In the genomic region with DNA sequence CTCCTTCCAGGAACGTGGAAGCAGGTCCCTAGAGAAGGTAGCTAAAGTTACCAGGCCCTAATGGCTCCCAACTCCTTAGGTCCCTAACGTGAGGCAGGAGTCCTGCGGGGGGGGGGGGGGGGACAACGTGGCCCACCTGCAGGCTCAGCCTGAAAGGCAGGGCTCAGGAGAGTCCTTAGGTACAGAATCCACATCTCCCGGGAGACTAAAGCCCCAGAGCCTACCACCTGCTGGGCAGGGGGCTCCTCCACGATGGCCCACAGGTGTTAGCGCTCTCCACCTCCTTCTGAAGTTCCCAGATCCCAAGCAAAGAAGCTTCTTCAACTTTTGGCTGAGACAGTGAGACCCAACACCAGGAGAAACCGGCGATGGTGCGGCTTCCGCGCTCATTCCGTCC, we compare ENCODE assay signal across 8 mouse cellular contexts. TPM values are rescaled to one million over a fixed set of nuclear protein-coding genes. Genes with fewer than 3 reads are reported as not detected.
DNase-seq lines count a peak whose midpoint lies in the region; ATAC-seq and TF ChIP-seq lines count a peak whose summit lies in the region.

No protein-coding gene starts in this region.

- no peaks in the 10 kb centered on the region for H3K9me3 ChIP-seq in lung, embryonic 14.5 days (ENCODE audit: low read depth, low read length)
- H3K9me3 ChIP-seq in forebrain, embryonic 10.5 days: no peaks in the 10 kb centered on the region
- H3K9me3 ChIP-seq in limb, embryonic 12.5 days: no peaks in the 10 kb centered on the region

- under 1% methylated on average over 13 of the region's 13 CpGs for WGBS in lung, embryonic 14.5 days
- under 1% methylated on average over 13 of the region's 13 CpGs for WGBS in forebrain, embryonic 10.5 days
- WGBS in limb, embryonic 12.5 days: 3% methylated on average over 12 of the region's 13 CpGs
- 22% methylated on average over 13 of the region's 13 CpGs for WGBS in olfactory bulb, adult 2 months

- H3K4me1 ChIP-seq in lung, embryonic 14.5 days (ENCODE audit: insufficient read depth): peaks cover 43% of the 10 kb centered on the region
- peaks cover 75% of the 10 kb centered on the region for H3K4me1 ChIP-seq in forebrain, embryonic 10.5 days
- H3K4me1 ChIP-seq in limb, embryonic 12.5 days (replicated peaks): peaks cover 47% of the 10 kb centered on the region
- peaks cover 28% of the 10 kb centered on the region for H3K4me1 ChIP-seq in olfactory bulb, adult 2 months (ENCODE audit: control insufficient read depth, insufficient read depth, low read length)

- H3K27ac ChIP-seq in lung, embryonic 14.5 days (ENCODE audit: low read depth): peak overlapping the region; percentile 78
- peak overlapping the region; percentile 84 for H3K27ac ChIP-seq in forebrain, embryonic 10.5 days
- H3K27ac ChIP-seq in limb, embryonic 12.5 days: no peak overlapping the region
- H3K27ac ChIP-seq in olfactory bulb, adult 2 months (ENCODE audit: insufficient read depth, low read depth, low read length): no peak overlapping the region

- H3K36me3 ChIP-seq in lung, embryonic 14.5 days (ENCODE audit: insufficient read depth): no peaks in the 10 kb centered on the region
- peaks cover 4% of the 10 kb centered on the region; the same call in 1 of the 2 replicates for H3K36me3 ChIP-seq in forebrain, embryonic 10.5 days (replicated peaks)
- no peaks in the 10 kb centered on the region for H3K36me3 ChIP-seq in limb, embryonic 12.5 days

- peaks cover 25% of the 10 kb centered on the region for H3K27me3 ChIP-seq in lung, embryonic 14.5 days (ENCODE audit: insufficient read depth, low read length)
- H3K27me3 ChIP-seq in forebrain, embryonic 10.5 days (ENCODE audit: poor library complexity, severe bottlenecking): peaks cover 58% of the 10 kb centered on the region
- peaks cover 60% of the 10 kb centered on the region for H3K27me3 ChIP-seq in limb, embryonic 12.5 days

- no peak for TF ChIP-seq POLR2A in olfactory bulb, adult 2 months (IDR thresholded peaks at IDR 0.05; ENCODE audit: insufficient read depth, low read depth, low read length)

- peak overlapping the region; percentile 92 for H3K4me2 ChIP-seq in lung, embryonic 14.5 days
- peak overlapping the region; percentile 100 for H3K4me2 ChIP-seq in limb, embryonic 12.5 days

- TF ChIP-seq CTCF in lung, embryonic 14.5 days (IDR thresholded peaks at IDR 0.05; ENCODE audit: low read depth): no peak
- TF ChIP-seq CTCF in olfactory bulb, adult 2 months (IDR thresholded peaks at IDR 0.05; ENCODE audit: insufficient read depth, low read depth, low read length): no peak

- no peak for ATAC-seq in lung, embryonic 14.5 days (ENCODE audit: insufficient read depth)
- ATAC-seq in limb, embryonic 12.5 days (ENCODE audit: insufficient number of reproducible peaks, insufficient read depth, low FRiP score, low TSS enrichment, low read depth): no peak

- H3K4me3 ChIP-seq in lung, embryonic 14.5 days (ENCODE audit: low read depth, low read length): peak overlapping the region; percentile 67
- peak overlapping the region; percentile 83 for H3K4me3 ChIP-seq in forebrain, embryonic 10.5 days
- H3K4me3 ChIP-seq in limb, embryonic 12.5 days (replicated peaks): peak overlapping the region; percentile 67
- peak overlapping the region; percentile 78 for H3K4me3 ChIP-seq in olfactory bulb, adult 2 months (ENCODE audit: insufficient read depth, low read depth, low read length)

- H3K9ac ChIP-seq in lung, embryonic 14.5 days: peak overlapping the region; percentile 70
- peak overlapping the region; percentile 66; the same call in 1 of the 2 replicates for H3K9ac ChIP-seq in limb, embryonic 12.5 days (replicated peaks)

- DNase-seq in lung, embryonic 14.5 days: no peak
- DNase-seq in lung, postnatal 14 days: no peak
- DNase-seq in forebrain, embryonic 10.5 days (ENCODE audit: extremely low spot score, low spot score): no peak
- DNase-seq in embryo, embryonic 10.5 days (ENCODE audit: low spot score): no peak
- no peak for DNase-seq in cerebellum, adult 9-11 months
- no peak for DNase-seq in T-cell, adult 2 months (ENCODE audit: low spot score)

RNA-seq across cellular contexts. Expression of a gene that starts 1.0 kb away (rescaled TPM):
- polyA plus RNA-seq in lung, embryonic 14.5 days (2014; fragmentation: Nextera tagmentation; extraction: Ambion mirVana): 95.0 and 95.1 TPM in 2 replicates
- polyA plus RNA-seq in forebrain, embryonic 10.5 days (2016; fragmentation: Nextera tagmentation; extraction: Ambion mirVana): 10.7 and 11.2 TPM in 2 replicates
- 20.9 and 22.3 TPM in 2 replicates for polyA plus RNA-seq in limb, embryonic 12.5 days (2016; fragmentation: Nextera tagmentation; extraction: Ambion mirVana)
- not detected in 2 replicates for polyA plus RNA-seq in olfactory bulb, adult 2 months (2012; ENCODE audit: insufficient read depth, insufficient read length, low replicate concordance, missing spikeins)

RNA-seq across cellular contexts. Expression of a gene that starts 32.5 kb away (rescaled TPM):
- 630 and 724 TPM in 2 replicates for polyA plus RNA-seq in lung, embryonic 14.5 days (2014; fragmentation: Nextera tagmentation; extraction: Ambion mirVana)
- 560 and 577 TPM in 2 replicates for polyA plus RNA-seq in forebrain, embryonic 10.5 days (2016; fragmentation: Nextera tagmentation; extraction: Ambion mirVana)
- 608 and 631 TPM in 2 replicates for polyA plus RNA-seq in limb, embryonic 12.5 days (2016; fragmentation: Nextera tagmentation; extraction: Ambion mirVana)
- 1,119 TPM in 1 of 2 replicates, not detected in the other for polyA plus RNA-seq in olfactory bulb, adult 2 months (2012; ENCODE audit: insufficient read depth, insufficient read length, low replicate concordance, missing spikeins)

RNA-seq across cellular contexts. Expression of a gene that starts 48.7 kb away (rescaled TPM):
- polyA plus RNA-seq in lung, embryonic 14.5 days (2014; fragmentation: Nextera tagmentation; extraction: Ambion mirVana): 24.0 and 25.6 TPM in 2 replicates
- polyA plus RNA-seq in forebrain, embryonic 10.5 days (2016; fragmentation: Nextera tagmentation; extraction: Ambion mirVana): 9.2 and 12.0 TPM in 2 replicates
- 20.7 and 23.7 TPM in 2 replicates for polyA plus RNA-seq in limb, embryonic 12.5 days (2016; fragmentation: Nextera tagmentation; extraction: Ambion mirVana)
- polyA plus RNA-seq in olfactory bulb, adult 2 months (2012; ENCODE audit: insufficient read depth, insufficient read length, low replicate concordance, missing spikeins): not detected in 2 replicates

RNA-seq across cellular contexts. Expression of a gene that starts 53.4 kb away (rescaled TPM):
- polyA plus RNA-seq in lung, embryonic 14.5 days (2014; fragmentation: Nextera tagmentation; extraction: Ambion mirVana): 160 and 163 TPM in 2 replicates
- polyA plus RNA-seq in forebrain, embryonic 10.5 days (2016; fragmentation: Nextera tagmentation; extraction: Ambion mirVana): 271 and 281 TPM in 2 replicates
- polyA plus RNA-seq in limb, embryonic 12.5 days (2016; fragmentation: Nextera tagmentation; extraction: Ambion mirVana): 207 and 212 TPM in 2 replicates
- polyA plus RNA-seq in olfactory bulb, adult 2 months (2012; ENCODE audit: insufficient read depth, insufficient read length, low replicate concordance, missing spikeins): not detected in 2 replicates

Comparison
In these comparisons a context has a peak if more than half of its experiments do, and no peak if none do; other contexts are left out.
1. H3K27ac ChIP-seq: peak in lung, embryonic 14.5 days (single experiment) and forebrain, embryonic 10.5 days (single experiment); none in limb, embryonic 12.5 days (single experiment) and olfactory bulb, adult 2 months (single experiment).
2. RNA of a gene that starts 1.0 kb away (polyA plus RNA-seq): 95.0 to 95.1 TPM in lung, embryonic 14.5 days, 20.9 to 22.3 TPM in limb, embryonic 12.5 days and 10.7 to 11.2 TPM in forebrain, embryonic 10.5 days; not detected in olfactory bulb, adult 2 months; every median in the first group is over 10 times any median in the second.
3. Peak in every context shown above with its lines, with median percentiles within 50 percentile points of each other: H3K4me3 ChIP-seq.